Mouse (Mus musculus) thymus, adult 2 months (tissue): ENCODE results near the gene Crb2. TPM values are rescaled to one million over a fixed set of nuclear protein-coding genes. Genes with fewer than 3 reads are reported as not detected.
A peak's percentile ranks its signal among the peaks of the same experiment; 100 is the strongest.

ENCODE experiments used
- DNase-seq: peaks from one replicate; pipeline ENCODE4 v3.0.0; 2021
- H3K27ac ChIP-seq: fragments of 200-500 bp; 2 replicates; pipeline ENCODE4 v1.5.1; 2012; ENCODE audit warnings: low read length, control low read depth; ENCODE audit not compliant: control insufficient read depth, insufficient read depth
- H3K27me3 ChIP-seq: fragments of 200-500 bp; 2 replicates; pipeline ENCODE4 v1.6.1; 2012; ENCODE audit warnings: mild to moderate bottlenecking, low read length, moderate library complexity, mixed read lengths; ENCODE audit not compliant: control insufficient read depth, insufficient read depth
- H3K36me3 ChIP-seq: fragments of 200-500 bp; 2 replicates; pipeline ENCODE4 v1.6.1; 2012; ENCODE audit warnings: mild to moderate bottlenecking, low read length, moderate library complexity; ENCODE audit not compliant: control insufficient read depth, insufficient read depth
- H3K4me1 ChIP-seq: fragments of 200-500 bp; replicated peaks from 2 replicates; pipeline ENCODE4 v1.6.1; 2012; ENCODE audit warnings: low read length; ENCODE audit not compliant: control insufficient read depth, insufficient read depth
- H3K4me3 ChIP-seq: fragments of 200-500 bp; 2 replicates; pipeline ENCODE4 v1.5.1; 2012; ENCODE audit warnings: mild to moderate bottlenecking, low read length, control low read depth, moderate library complexity; ENCODE audit not compliant: control insufficient read depth, insufficient read depth
- CTCF ChIP-seq: fragments of 200-500 bp; IDR thresholded peaks from 2 replicates; pipeline ENCODE4 v1.5.1; 2012; ENCODE audit warnings: mild to moderate bottlenecking, control low read depth, low read length, moderate library complexity, borderline replicate concordance; ENCODE audit not compliant: control insufficient read depth, poor library complexity, insufficient read depth; ENCODE audit errors: extremely low read depth
- POLR2A ChIP-seq: fragments of 200-500 bp; IDR thresholded peaks from 2 replicates; pipeline ENCODE4 v1.6.1; 2012; ENCODE audit warnings: mild to moderate bottlenecking, low read length, control low read depth, moderate library complexity; ENCODE audit not compliant: control insufficient read depth, poor library complexity, insufficient read depth; ENCODE audit errors: extremely low read depth
- WGBS: fragments of 180-500 bp; shearing (Covaris S2); methylation state at CpG from one replicate; pipeline ENCODE4 v1.1.7; 2018; 5-methylcytosine and 5-hydroxymethylcytosine counted together
- polyA plus RNA-seq: library from polyadenylated mRNA; depleted of rRNA; stranded (reverse); fragments of >200 nt; gene quantifications from 2 replicates; pipeline ENCODE4 v1.2.3, GENCODE M21; 2012

The Crb2 gene
- polyA plus RNA-seq, 1 experiment = 0.38 TPM

DNA sequence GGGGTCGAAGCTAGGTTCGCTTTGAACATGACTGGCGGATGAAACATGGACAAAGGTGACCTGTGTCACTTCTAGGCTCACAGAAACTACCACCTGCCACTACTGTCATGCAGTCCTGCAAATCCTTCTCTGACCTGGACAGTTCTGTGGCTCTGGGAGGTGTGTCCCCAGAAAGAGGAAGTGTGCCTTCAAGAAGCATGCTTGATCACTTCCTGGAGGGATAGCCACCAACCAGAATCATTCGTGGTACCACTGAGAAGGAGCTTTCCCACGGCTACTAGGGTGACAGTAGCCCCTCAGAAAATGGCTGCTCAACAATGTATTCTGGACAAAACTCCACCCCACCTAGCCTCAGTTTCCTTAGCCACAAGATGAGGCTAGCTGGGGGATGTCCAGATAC, 19.0 kb upstream of the Crb2 start:
- no peak for DNase-seq
- peaks cover 21% of the 10 kb centered on the region for H3K4me1 ChIP-seq
- no peaks in the 10 kb centered on the region for H3K27me3 ChIP-seq
- H3K4me3 ChIP-seq = no peak overlapping the region
- H3K36me3 ChIP-seq = no peaks in the 10 kb centered on the region
- no peak overlapping the region for H3K27ac ChIP-seq
- 57% methylated on average over 5 of the region's 5 CpGs for WGBS
- TF ChIP-seq POLR2A = no peak
- no peak for TF ChIP-seq CTCF

- H3K36me3 ChIP-seq = no peaks in the 10 kb centered on the region
- 96% methylated on average over 4 of the region's 4 CpGs for WGBS
- no peak overlapping the region for H3K27ac ChIP-seq
- DNase-seq = no peak
- no peak overlapping the region for H3K4me3 ChIP-seq
- H3K27me3 ChIP-seq = no peaks in the 10 kb centered on the region
- peaks cover 21% of the 10 kb centered on the region for H3K4me1 ChIP-seq
- TF ChIP-seq CTCF = no peak
- TF ChIP-seq POLR2A = no peak
Observed at GRCm38 (mm10) chr2:37757784-37758183, 18.3 kb upstream of the Crb2 start.

GRCm38 (mm10) chr2:37758343-37759015, 17.6 kb upstream of the Crb2 start:
- no peak for DNase-seq
- H3K4me3 ChIP-seq = no peak overlapping the region
- H3K36me3 ChIP-seq = no peaks in the 10 kb centered on the region
- WGBS = 86% methylated on average over 21 of the region's 21 CpGs
- H3K27me3 ChIP-seq = no peaks in the 10 kb centered on the region
- H3K27ac ChIP-seq = no peak overlapping the region
- peaks cover 21% of the 10 kb centered on the region for H3K4me1 ChIP-seq
- no peak for TF ChIP-seq CTCF
- no peak for TF ChIP-seq POLR2A

DNA sequence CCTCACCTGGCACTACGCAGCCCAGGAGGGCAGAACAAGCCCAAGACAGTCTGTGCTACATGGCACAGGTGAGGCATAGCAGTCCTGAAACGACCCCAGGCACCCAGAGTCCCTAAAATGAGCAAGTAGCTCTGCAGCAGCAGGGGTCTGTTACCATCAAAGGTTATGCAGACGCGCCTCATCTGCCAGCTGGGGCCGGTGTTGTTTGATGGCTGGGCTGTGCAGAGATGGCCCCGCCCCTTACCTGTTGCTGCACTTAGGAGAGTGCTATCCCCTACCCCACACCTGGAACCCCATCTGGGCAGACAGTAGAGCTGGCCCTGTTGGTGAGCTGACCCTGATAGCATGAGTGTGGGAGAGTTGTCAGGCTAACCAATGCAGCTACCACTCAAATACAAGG, 15.4 kb upstream of the Crb2 start:
- no peak overlapping the region for H3K27ac ChIP-seq
- no peak for TF ChIP-seq CTCF
- no peak for TF ChIP-seq POLR2A
- peaks cover 41% of the 10 kb centered on the region for H3K4me1 ChIP-seq
- peak; percentile 34 for DNase-seq
- no peaks in the 10 kb centered on the region for H3K27me3 ChIP-seq
- H3K4me3 ChIP-seq = no peak overlapping the region
- no peaks in the 10 kb centered on the region for H3K36me3 ChIP-seq
- 39% methylated on average over 6 of the region's 6 CpGs for WGBS

DNA sequence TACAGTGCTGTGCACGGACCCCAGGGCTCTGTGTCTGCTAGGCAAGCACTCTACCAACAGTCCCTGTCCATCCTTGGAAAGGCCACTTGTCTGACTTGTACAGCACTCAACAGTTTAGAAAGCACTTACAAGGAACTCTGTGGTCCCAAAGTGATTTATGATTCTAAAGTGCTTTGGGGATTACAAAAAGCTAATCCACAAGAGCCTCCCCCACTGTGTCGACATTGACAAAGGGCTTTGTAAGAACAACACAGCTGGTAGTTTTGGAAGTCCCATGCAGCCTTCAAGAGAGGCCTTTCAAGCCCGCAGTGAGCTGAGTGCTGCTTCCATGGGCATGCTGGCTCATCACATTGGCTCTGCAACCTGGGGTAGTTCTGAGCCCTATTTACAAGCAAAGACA, 12.4 kb upstream of the Crb2 start:
- Histone ChIP-seq H3K27me3 (no peaks in the 10 kb centered on the region), H3K36me3 (no peaks in the 10 kb centered on the region), H3K4me3 (no peak overlapping the region), H3K4me1 (peaks cover 62% of the 10 kb centered on the region), H3K27ac (no peak overlapping the region)
- no peak for DNase-seq
- 88% methylated on average over 3 of the region's 3 CpGs for WGBS
- no peak for TF ChIP-seq POLR2A
- no peak for TF ChIP-seq CTCF

- H3K36me3 ChIP-seq = no peaks in the 10 kb centered on the region
- H3K27ac ChIP-seq = peak overlapping the region; percentile 81
- H3K4me1 ChIP-seq = peaks cover 62% of the 10 kb centered on the region
- H3K27me3 ChIP-seq = no peaks in the 10 kb centered on the region
- TF ChIP-seq POLR2A (no peak), CTCF (no peak)
- no peak overlapping the region for H3K4me3 ChIP-seq
- DNase-seq = no peak
- 78% methylated on average over 2 of the region's 2 CpGs for WGBS
Observed at GRCm38 (mm10) chr2:37764514-37764913, 11.5 kb upstream of the Crb2 start.

DNA sequence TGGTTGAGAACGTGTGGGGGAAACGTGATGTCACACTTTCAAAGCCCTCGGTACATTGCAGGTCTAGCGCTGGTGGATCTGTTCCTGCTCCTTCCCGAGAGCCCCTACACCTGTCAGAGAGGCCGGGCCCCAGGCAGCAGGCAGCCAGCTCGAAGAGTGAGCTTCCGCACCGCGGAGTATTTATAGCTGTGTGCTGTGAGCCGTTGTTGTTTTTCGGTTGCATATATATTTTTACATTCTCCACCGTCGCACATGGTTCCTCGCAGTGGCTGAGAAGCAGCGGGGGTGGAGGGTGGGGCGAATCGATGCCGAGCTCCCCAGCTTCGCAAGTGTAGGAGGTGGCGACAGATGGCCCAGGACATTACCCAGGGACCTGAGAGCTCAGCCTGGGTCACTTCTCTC, 11.0 kb upstream of the Crb2 start:
- no peak for TF ChIP-seq CTCF
- TF ChIP-seq POLR2A = 0 out of 2 replicates have a peak, but pooled peaks have one; percentile 33
- Histone ChIP-seq H3K27me3 (no peaks in the 10 kb centered on the region), H3K36me3 (no peaks in the 10 kb centered on the region), H3K4me3 (peak overlapping the region; percentile 18), H3K27ac (peak overlapping the region; percentile 81), H3K4me1 (peaks cover 57% of the 10 kb centered on the region)
- peak; percentile 69 for DNase-seq
- WGBS = 12% methylated on average over 21 of the region's 21 CpGs
